Mouse (Mus musculus): ENCODE results near the gene Il21r.
A peak's percentile ranks its signal among the peaks of the same experiment; 100 is the strongest.

DNA sequence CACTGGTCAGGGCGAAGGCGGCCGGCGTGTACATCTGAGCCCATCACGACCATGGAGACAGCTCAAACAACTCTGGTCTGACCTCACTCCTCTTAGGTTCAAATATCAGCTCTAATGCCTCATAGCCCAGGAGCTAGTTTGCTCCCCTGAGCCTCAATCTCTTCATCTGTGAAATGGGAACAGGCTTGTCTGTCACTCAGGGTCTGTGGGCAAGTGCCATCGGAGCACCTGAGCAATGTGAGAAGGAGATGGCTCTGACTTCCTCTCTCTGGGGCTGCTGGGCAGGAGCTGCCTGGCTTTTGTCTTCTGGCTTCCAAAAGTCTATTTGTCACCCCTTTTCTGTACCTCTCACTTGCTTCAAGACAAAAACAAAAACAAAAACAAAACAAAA, 2.0 kb upstream of the Il21r start:
- TF ChIP-seq GABPA (IDR thresholded peaks at IDR 0.05; ENCODE audit: insufficient replicate concordance, low read depth, low read length) (no peak), E2F4 (IDR thresholded peaks at IDR 0.05; ENCODE audit: insufficient replicate concordance, low read depth, low read length) (no peak), BHLHE40 (IDR thresholded peaks at IDR 0.05; ENCODE audit: low read depth, low read length) (0 out of 2 replicates have a peak, but pooled peaks have one; percentile 30), UBTF (IDR thresholded peaks at IDR 0.05; ENCODE audit: low read depth, low read length) (no peak), CTCF (conservative IDR thresholded peaks at IDR 0.05 in 1 of 2, IDR thresholded peaks at IDR 0.05 in 1 of 2; ENCODE audit: low read depth in 2 of 2, low read length in 2 of 2) (no peak), POLR2A (IDR thresholded peaks at IDR 0.05; ENCODE audit: low read depth, low read length) (no peak), CHD2 (IDR thresholded peaks at IDR 0.05; ENCODE audit: low read length) (0 out of 2 replicates have a peak, but pooled peaks have one; percentile 16), USF1 (IDR thresholded peaks at IDR 0.05; ENCODE audit: low read depth, low read length) (no peak), ZC3H11A (IDR thresholded peaks at IDR 0.05; ENCODE audit: low read depth, low read length) (no peak), TCF12 (IDR thresholded peaks at IDR 0.05; ENCODE audit: low read depth, low read length) (no peak; the same call in 1 of the 2 replicates)
